Mouse (Mus musculus) spleen, adult 2 months (tissue): Measurements from ENCODE around the gene H2al1j. TPM values are rescaled to one million over a fixed set of nuclear protein-coding genes. Genes with fewer than 3 reads are reported as not detected.
"Not testable (repeated sequence)": the region's sequence is repeated elsewhere in the genome, so short reads cannot be mapped to it uniquely, and the experiment has no call there.

Experiments used
- DNase-seq, 2 experiments: peaks; one replicate each; pipeline versions ENCODE4 v3.0.0 to v3.0.0-alpha.2; 2012 to 2021; ENCODE audit warnings: low spot score in 2 of 2, low read depth in 1 of 2
- H3K27ac ChIP-seq: fragments of 200-500 bp; 2 replicates; pipeline ENCODE4 v1.5.1; 2012; ENCODE audit warnings: low read length, inconsistent platforms; ENCODE audit not compliant: insufficient read depth
- H3K27me3 ChIP-seq: fragments of 200-500 bp; 2 replicates; pipeline ENCODE4 v1.6.1; 2012; ENCODE audit warnings: mild to moderate bottlenecking, moderate library complexity, low read length, inconsistent platforms; ENCODE audit not compliant: control insufficient read depth, insufficient read depth
- H3K36me3 ChIP-seq: fragments of 200-500 bp; 2 replicates; pipeline ENCODE4 v1.6.1; 2012; ENCODE audit warnings: mild to moderate bottlenecking, low read length, inconsistent platforms; ENCODE audit not compliant: control insufficient read depth, insufficient read depth
- H3K4me1 ChIP-seq: fragments of 200-500 bp; 2 replicates; pipeline ENCODE4 v1.6.1; 2011; ENCODE audit warnings: inconsistent platforms; ENCODE audit not compliant: control insufficient read depth, insufficient read depth, insufficient read length
- H3K4me3 ChIP-seq: fragments of 200-500 bp; 2 replicates; pipeline ENCODE4 v1.5.1; 2011; ENCODE audit warnings: mild to moderate bottlenecking, inconsistent platforms; ENCODE audit not compliant: insufficient read depth, insufficient read length; ENCODE audit errors: extremely low read depth
- CTCF ChIP-seq: fragments of 200-500 bp; IDR thresholded peaks from 2 replicates; pipeline ENCODE4 v1.5.1; 2011; ENCODE audit warnings: mild to moderate bottlenecking, inconsistent platforms; ENCODE audit not compliant: insufficient read depth, insufficient read length, insufficient replicate concordance; ENCODE audit errors: extremely low read depth
- POLR2A ChIP-seq: fragments of 200-500 bp; IDR thresholded peaks from 2 replicates; pipeline ENCODE4 v1.6.1; 2011; ENCODE audit warnings: low read depth, low read length, inconsistent platforms
- WGBS: fragments of 180-500 bp; shearing (Covaris S2); methylation state at CpG from one replicate; pipeline ENCODE4 v1.1.7; 2018; 5-methylcytosine and 5-hydroxymethylcytosine counted together
- polyA plus RNA-seq: library from polyadenylated mRNA; depleted of rRNA; stranded (reverse); fragments of >200 nt; gene quantifications from 2 replicates; pipeline ENCODE4 v1.2.3, GENCODE M21; 2012; rRNA removed

The H2al1j gene
- not detected in 2 replicates for polyA plus RNA-seq

GRCm38 (mm10) chrX:11327522-11327921, at the start of gene H2al1j:
Gene H2al1j, plus strand, starts transcription at chrX:11327822.
- not testable (repeated sequence) for H3K36me3 ChIP-seq, H3K4me3 ChIP-seq, H3K27me3 ChIP-seq, H3K27ac ChIP-seq, H3K4me1 ChIP-seq, DNase-seq
- WGBS = 74% methylated on average over 2 of the region's 2 CpGs

DNA sequence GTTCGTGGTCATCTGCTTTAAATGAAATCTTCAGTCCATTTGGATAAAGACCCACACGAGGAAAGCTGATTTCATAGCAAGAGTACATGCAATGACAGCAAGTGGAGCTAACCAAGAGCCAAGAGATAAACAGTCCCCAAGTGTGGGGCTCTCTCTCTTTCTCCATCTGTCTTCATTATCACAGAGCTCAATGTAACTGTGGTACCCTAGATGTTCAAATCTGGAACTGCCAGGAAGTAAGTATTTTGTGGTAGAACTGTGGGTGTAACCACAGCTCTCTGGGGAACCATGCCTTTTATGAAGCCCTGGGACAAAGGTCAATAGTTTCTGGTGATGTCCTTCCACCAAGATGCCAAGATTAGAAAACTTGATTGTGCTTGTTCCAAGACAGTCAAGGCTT, 46.9 kb upstream of the H2al1j start:
- 63% methylated on average over 2 of the region's 2 CpGs for WGBS

GRCm38 (mm10) chrX:11288306-11288882, 39.2 kb upstream of the H2al1j start:
- TF ChIP-seq CTCF (no peak), POLR2A (no peak)
- no peaks in the 10 kb centered on the region for H3K4me1 ChIP-seq
- DNase-seq = no peak
- 77% methylated on average over 14 of the region's 14 CpGs for WGBS
- no peak overlapping the region for H3K4me3 ChIP-seq
- H3K36me3 ChIP-seq = no peaks in the 10 kb centered on the region
- no peaks in the 10 kb centered on the region for H3K27me3 ChIP-seq
- no peak overlapping the region for H3K27ac ChIP-seq

More for the DNA sequence above, 46.9 kb upstream of the H2al1j start:
- Histone ChIP-seq H3K27me3 (no peaks in the 10 kb centered on the region), H3K36me3 (no peaks in the 10 kb centered on the region), H3K4me1 (no peaks in the 10 kb centered on the region), H3K27ac (no peak overlapping the region), H3K4me3 (no peak overlapping the region)
- TF ChIP-seq POLR2A (no peak), CTCF (no peak)
- no peak for DNase-seq

- 65% methylated on average over 4 of the region's 4 CpGs for WGBS
- H3K27ac ChIP-seq = no peak overlapping the region
- no peaks in the 10 kb centered on the region for H3K4me1 ChIP-seq
- TF ChIP-seq POLR2A (no peak), CTCF (no peak)
- no peak for DNase-seq
- H3K27me3 ChIP-seq = no peaks in the 10 kb centered on the region
- no peak overlapping the region for H3K4me3 ChIP-seq
- no peaks in the 10 kb centered on the region for H3K36me3 ChIP-seq
Observed at GRCm38 (mm10) chrX:11289244-11289643, 38.4 kb upstream of the H2al1j start.

- not testable (repeated sequence) for DNase-seq
- WGBS = no CpG with 5 or more reads among the region's 3 CpGs
Observed at GRCm38 (mm10) chrX:11298957-11299356, 28.7 kb upstream of the H2al1j start, which contains the start of gene H2al1a. Gene H2al1a, plus strand, starts transcription at chrX:11299257.

DNA sequence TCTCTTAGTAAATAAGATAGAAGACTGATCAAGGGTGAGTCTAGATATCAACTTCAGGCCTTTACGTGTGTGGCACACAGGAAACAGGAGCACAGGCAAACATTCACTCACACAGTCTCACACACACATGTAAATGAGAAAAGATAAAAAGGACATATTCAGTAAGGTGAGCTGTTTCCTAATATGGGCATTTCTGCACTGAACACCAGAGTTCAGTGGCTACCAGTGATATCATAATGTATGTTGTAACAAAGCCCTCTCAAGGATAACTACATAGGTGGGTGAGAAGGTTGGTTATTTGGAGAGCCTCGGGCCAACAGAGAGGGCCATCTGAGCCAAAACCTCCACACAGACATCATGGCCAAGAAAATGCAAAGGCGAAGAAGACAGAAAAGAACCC, 25.5 kb upstream of the H2al1j start, which contains the start of gene H2al1b:
TSS of gene H2al1b (plus strand) at position 301 of the 400 bp plus-strand sequence.
- not testable (repeated sequence) for H3K36me3 ChIP-seq, H3K27me3 ChIP-seq, H3K4me1 ChIP-seq, DNase-seq, H3K4me3 ChIP-seq, H3K27ac ChIP-seq
- WGBS = 81% methylated on average over 1 of the region's 3 CpGs

More at GRCm38 (mm10) chrX:11298957-11299356, 28.7 kb upstream of the H2al1j start, which contains the start of gene H2al1a:
- H3K27ac ChIP-seq, H3K27me3 ChIP-seq, H3K36me3 ChIP-seq, H3K4me1 ChIP-seq, H3K4me3 ChIP-seq: not testable (repeated sequence)

DNA sequence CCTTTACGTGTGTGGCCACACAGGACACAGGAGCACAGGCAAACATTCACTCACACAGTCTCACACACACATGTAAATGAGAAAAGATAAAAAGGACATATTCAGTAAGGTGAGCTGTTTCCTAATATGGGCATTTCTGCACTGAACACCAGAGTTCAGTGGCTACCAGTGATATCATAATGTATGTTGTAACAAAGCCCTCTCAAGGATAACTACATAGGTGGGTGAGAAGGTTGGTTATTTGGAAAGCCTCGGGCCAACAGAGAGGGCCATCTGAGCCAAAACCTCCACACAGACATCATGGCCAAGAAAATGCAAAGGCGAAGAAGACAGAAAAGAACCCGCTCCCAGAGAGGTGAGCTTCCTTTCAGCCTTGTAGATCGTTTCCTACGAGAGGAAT, 22.3 kb upstream of the H2al1j start, which contains the start of gene H2al1c:
TSS of gene H2al1c (plus strand) at position 301 of the 400 bp plus-strand sequence.
- H3K4me1 ChIP-seq, H3K4me3 ChIP-seq, H3K36me3 ChIP-seq, DNase-seq, H3K27me3 ChIP-seq, H3K27ac ChIP-seq: not testable (repeated sequence)
- 91% methylated on average over 2 of the region's 6 CpGs for WGBS

- WGBS = no CpG with 5 or more reads among the region's 6 CpGs
- not testable (repeated sequence) for H3K4me3 ChIP-seq, H3K4me1 ChIP-seq, DNase-seq, H3K27me3 ChIP-seq, H3K27ac ChIP-seq, H3K36me3 ChIP-seq
Observed at GRCm38 (mm10) chrX:11308524-11308923, 19.1 kb upstream of the H2al1j start, which contains the start of gene H2al1d. Gene H2al1d, plus strand, starts transcription at chrX:11308824.

DNA sequence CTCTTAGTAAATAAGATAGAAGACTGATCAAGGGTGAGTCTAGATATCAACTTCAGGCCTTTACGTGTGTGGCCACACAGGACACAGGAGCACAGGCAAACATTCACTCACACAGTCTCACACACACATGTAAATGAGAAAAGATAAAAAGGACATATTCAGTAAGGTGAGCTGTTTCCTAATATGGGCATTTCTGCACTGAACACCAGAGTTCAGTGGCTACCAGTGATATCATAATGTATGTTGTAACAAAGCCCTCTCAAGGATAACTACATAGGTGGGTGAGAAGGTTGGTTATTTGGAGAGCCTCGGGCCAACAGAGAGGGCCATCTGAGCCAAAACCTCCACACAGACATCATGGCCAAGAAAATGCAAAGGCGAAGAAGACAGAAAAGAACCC, 16.0 kb upstream of the H2al1j start, which contains the start of gene H2al1e:
TSS of gene H2al1e (plus strand) at position 301 of the 400 bp plus-strand sequence.
- no CpG with 5 or more reads among the region's 3 CpGs for WGBS
- not testable (repeated sequence) for H3K4me3 ChIP-seq, H3K27me3 ChIP-seq, H3K36me3 ChIP-seq, H3K4me1 ChIP-seq, DNase-seq, H3K27ac ChIP-seq

GRCm38 (mm10) chrX:11314858-11315257, 12.8 kb upstream of the H2al1j start, which contains the start of gene H2al1f:
Gene H2al1f, plus strand, starts transcription at chrX:11315158.
- H3K4me3 ChIP-seq, H3K4me1 ChIP-seq, H3K27me3 ChIP-seq, H3K27ac ChIP-seq, DNase-seq, H3K36me3 ChIP-seq: not testable (repeated sequence)
- no CpG with 5 or more reads among the region's 6 CpGs for WGBS
